Mouse (Mus musculus): ENCODE results near the gene Mapk3.

Mapk3 gene

DNA sequence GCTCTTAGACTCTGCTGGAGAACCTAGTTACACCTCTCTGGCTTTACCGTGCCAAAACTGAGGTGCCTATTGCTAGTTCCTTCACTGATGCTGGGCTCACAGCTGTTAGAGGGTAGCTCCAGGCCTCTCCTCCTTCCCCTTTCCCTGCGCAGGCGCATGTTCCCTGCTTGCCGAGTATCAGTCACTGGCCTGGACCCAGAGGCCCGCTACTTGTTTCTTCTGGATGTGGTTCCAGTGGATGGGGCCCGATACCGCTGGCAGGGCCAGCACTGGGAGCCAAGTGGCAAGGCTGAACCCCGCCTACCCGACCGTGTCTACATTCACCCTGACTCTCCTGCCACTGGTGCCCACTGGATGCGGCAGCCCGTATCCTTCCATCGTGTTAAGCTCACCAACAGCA lies 23.3 kb downstream of the Mapk3 start:
- DNase-seq (ENCODE audit: low spot score in 2 of 2): no peak

GRCm38 (mm10) chr7:126784469-126784868 lies 25.1 kb downstream of the Mapk3 start:
- DNase-seq (ENCODE audit: low spot score in 2 of 2): no peak

DNA sequence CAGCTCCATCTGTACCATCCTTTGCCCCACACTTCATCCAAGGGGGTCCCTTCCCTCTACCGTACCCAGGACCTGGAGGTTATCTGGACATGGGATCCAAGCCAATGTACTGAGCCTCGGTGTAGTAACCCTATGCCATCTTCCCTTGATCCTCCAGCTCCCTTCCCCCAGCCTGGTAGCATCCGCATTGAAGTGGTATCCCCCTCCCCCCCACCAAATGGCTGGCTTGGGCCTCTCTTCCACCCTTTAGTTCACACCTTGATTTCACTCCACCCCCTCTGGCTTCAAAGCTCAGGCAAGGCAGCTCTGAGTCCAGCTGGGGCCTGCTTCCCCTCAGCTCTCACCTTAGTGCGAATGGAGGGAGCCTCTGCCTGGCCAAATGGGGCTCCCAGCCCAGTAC lies 25.7 kb downstream of the Mapk3 start:
- no peak for DNase-seq (ENCODE audit: low spot score in 2 of 2)

GRCm38 (mm10) chr7:126786142-126786541 lies 26.7 kb downstream of the Mapk3 start:
- DNase-seq (ENCODE audit: low spot score in 2 of 2): no peak

DNA sequence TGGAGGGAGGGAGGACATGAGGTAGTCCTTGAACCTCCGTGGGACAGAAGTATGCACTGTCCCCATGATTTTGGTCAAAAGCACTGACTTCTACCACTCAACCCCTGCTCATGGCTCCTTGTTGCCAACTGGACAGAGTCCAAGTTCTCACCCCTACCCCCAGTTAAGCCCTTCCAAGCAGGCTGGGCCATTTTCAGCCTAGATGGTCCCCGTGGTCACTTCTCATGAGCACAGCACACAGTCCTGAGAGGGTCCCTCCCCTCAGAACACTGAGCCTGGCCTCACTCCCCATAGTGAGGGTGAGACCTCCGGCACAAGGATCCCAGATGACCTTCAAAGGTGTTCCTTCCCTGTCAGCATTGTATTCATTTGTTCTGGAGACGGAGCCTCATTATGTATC lies 29.7 kb downstream of the Mapk3 start:
- no peak for DNase-seq (ENCODE audit: low spot score in 2 of 2)

GRCm38 (mm10) chr7:126791851-126792720 lies 32.7 kb downstream of the Mapk3 start, which contains the start of gene Ppp4c:
TSS of gene Ppp4c (minus strand) at chr7:126792496.
- DNase-seq (ENCODE audit: low spot score in 2 of 2): peak; percentile 90 to 96

DNA sequence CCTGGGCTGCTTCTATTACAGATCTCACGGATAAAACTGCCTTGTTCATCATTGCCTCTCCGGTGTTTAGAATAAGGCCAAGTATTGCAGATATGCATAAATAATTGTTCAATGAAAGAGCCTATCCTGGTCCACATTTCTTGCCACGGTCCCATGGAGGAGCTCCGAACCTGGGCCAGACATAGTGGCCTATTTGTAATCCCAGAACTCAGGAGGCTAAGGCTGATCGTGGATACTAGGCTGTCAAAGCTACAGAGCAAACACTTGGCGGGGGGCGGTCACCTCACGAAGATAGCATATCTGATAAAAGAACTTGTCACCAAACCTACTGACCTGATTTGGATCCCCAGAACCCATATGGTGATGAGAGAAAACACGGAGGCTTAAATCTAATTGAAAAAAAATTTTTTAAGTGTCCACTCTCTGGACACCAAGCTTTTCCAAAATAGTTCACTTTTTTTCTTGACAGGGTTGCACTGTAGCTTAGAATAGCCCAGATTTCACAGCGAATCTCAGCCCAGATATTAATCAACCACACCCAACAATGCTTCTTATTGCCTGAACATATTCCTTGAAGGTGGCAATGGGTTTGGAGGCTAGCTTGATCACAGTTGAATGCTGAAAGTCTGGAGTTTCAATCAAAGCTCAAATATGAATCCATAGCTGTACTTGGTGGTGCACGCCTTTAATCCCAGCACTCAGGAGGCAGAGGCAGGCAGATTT lies 33.5 kb downstream of the Mapk3 start:
- DNase-seq (ENCODE audit: low spot score in 2 of 2): no peak

DNA sequence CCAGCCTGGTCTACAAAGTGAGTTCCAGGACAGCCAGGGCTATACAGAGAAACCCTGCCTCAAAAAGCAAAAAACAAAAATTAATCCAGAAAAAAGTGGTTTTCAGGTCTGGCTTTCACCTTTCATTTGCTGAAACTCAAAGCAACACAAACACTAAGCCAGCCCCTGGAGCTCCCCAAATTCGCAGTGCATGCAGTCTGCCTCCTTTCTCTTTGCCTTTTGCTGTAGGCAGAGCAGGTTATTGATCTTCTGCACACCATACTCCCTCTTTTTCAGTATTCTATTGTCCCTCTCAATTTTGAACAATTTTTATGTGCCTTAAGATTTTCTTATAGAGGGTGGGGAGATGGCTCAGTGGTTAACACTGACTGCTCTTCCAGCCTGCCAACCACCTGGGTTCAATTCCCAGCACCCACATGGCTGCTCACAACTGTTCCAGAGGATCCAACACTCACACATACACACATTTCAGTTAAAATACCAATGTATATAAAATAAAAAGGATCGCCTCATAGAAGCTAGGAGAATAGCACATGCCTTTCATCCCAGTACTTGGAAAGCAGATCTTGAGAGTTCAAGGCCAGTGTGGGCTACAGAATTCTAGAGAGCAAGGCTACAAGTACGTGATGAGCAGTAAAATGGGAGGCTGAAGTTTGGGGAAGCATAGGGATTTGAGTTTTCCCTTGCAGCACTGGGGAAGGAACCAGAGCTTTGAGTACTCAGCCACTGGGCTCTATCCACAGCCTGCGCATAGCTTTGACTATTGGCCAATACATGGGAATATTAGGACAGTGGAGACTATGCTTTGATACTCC lies 34.3 kb downstream of the Mapk3 start:
- DNase-seq (ENCODE audit: low spot score in 2 of 2): no peak

GRCm38 (mm10) chr7:126794271-126794605 lies 34.8 kb downstream of the Mapk3 start:
- DNase-seq (ENCODE audit: low spot score in 2 of 2): no peak

- DNase-seq (ENCODE audit: low spot score in 2 of 2): no peak
Observed at GRCm38 (mm10) chr7:126795387-126796317, 36.3 kb downstream of the Mapk3 start.

DNA sequence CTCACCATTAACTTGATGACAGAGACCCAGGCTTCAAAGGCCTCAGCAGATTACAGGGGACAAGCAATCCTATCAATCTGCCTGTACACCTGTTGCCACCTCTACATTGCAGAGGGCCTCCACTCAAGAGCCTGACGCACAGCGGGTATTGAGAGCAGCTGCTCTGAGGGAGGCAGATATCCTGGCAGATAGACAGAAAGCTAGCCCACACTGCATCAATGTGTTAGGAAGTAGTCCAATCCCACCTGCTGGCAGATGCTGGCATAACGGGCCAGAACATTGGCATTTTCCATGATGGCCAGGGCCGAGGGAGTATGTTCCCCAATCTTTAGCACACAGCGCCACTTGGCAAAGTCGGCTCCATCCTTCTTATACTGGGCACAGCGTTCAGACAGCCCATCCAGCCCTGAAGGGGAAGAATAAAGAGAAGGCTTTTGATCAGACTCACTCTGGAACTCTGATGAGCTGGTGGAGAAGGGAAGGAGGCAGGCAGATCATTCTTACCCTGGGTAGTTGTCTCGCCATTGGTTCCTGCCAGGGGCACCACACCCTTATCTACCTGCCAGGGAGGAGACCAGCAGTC lies 37.0 kb downstream of the Mapk3 start:
- DNase-seq (ENCODE audit: low spot score in 2 of 2): no peak

- no peak for DNase-seq (ENCODE audit: low spot score in 2 of 2)
Observed at GRCm38 (mm10) chr7:126797411-126798126, 38.2 kb downstream of the Mapk3 start, which contains the start of gene Fam57b. TSS of gene Fam57b (plus strand) at chr7:126797668.

GRCm38 (mm10) chr7:126798127-126799049 lies 39.0 kb downstream of the Mapk3 start:
- no peak for DNase-seq (ENCODE audit: low spot score in 2 of 2)

DNA sequence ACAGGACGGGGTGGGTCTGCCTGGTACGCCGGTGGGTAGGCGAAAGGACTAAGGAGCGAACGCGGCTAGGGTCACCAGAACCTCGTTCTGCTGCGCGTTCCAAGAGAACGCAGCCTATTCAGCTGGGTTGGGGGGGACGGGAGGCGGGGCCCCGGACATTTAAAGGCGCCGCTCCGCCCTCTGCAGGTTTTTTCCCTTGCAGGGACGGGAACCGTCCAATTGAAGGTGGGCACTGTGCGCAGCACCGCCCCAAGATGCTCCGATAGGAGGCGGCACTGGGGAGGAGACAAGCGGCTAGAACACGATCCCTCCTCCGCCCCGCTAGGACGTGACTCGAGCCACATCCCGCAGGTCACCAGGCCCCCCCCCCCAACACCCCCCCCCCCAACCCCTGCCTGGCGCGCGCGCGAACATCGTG lies 39.7 kb downstream of the Mapk3 start:
- DNase-seq (ENCODE audit: low spot score in 2 of 2): peak; percentile 89 to 90

GRCm38 (mm10) chr7:126799468-126800268 lies 40.3 kb downstream of the Mapk3 start:
- DNase-seq (ENCODE audit: low spot score in 2 of 2): no peak

GRCm38 (mm10) chr7:126800269-126801056 lies 41.1 kb downstream of the Mapk3 start:
- no peak for DNase-seq (ENCODE audit: low spot score in 2 of 2)

GRCm38 (mm10) chr7:126801057-126801422 lies 41.6 kb downstream of the Mapk3 start:
- no peak for DNase-seq (ENCODE audit: low spot score in 2 of 2)
